Mouse (Mus musculus) hematopoietic multipotent progenitor cell, adult 10-12 weeks (in vitro differentiated cells): ENCODE measurements around the gene Vmn2r52. TPM values are rescaled to one million over a fixed set of nuclear protein-coding genes. Genes with fewer than 3 reads are reported as not detected.

Experiments used
- polyA plus RNA-seq: library from polyadenylated mRNA; stranded (reverse); fragments of >175 nt; gene quantifications from 2 replicates; pipeline ENCODE4 v1.2.3, GENCODE M21; 2012; ENCODE audit warnings: low replicate concordance

The Vmn2r52 gene
- not detected in 2 replicates for polyA plus RNA-seq

DNA sequence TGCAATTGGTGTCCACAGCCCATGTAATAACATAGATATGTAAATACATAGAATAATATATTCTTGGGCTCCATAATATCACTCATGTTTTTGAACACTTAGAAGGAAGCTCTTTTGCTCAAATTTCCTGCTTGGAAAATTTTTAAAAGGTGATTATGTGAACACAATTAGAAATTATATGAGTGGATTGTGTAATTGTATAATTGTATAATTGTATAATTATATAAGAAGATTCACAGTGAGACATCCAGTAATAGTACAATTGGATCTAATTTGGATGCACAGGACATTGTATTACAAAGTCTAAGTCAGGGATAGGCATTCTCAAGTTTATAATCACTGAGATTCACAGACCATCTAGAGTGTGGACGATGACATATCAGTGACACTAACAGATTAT lies at the start of gene Vmn2r52:
Gene Vmn2r52 (minus strand): TSS at position 101 of the 400 bp plus-strand sequence.

GRCm38 (mm10) chr7:10105641-10106040 lies 70.7 kb downstream of the Vmn2r52 start, which contains the start of gene Vmn2r51:
Gene Vmn2r51 (minus strand): TSS chr7:10105741.

Other genes with a start within 250 kb of the Vmn2r52 start
- gene Vmn2r48, start 223.0 kb downstream of the Vmn2r52 start, polyA plus RNA-seq = not detected in 2 replicates
- not detected in 2 replicates for gene Vmn2r49, start 184.3 kb downstream of the Vmn2r52 start, polyA plus RNA-seq
- 0.03 TPM in 1 of 2 replicates, not detected in the other for gene Vmn2r50, start 123.3 kb downstream of the Vmn2r52 start, polyA plus RNA-seq
- not detected in 2 replicates for gene Vmn2r51, start 70.8 kb downstream of the Vmn2r52 start, polyA plus RNA-seq
- gene Vmn1r66, start 101.4 kb upstream of the Vmn2r52 start, polyA plus RNA-seq = not detected in 2 replicates